Mouse (Mus musculus) spleen, adult 2 months (tissue): Measurements from ENCODE around the gene Nbas. TPM values are rescaled to one million over a fixed set of nuclear protein-coding genes. Genes with fewer than 3 reads are reported as not detected.

Source experiments
- DNase-seq, 2 experiments: peaks; one replicate each; pipeline versions ENCODE4 v3.0.0 to v3.0.0-alpha.2; 2012 to 2021; ENCODE audit warnings: low spot score in 2 of 2, low read depth in 1 of 2
- H3K27ac ChIP-seq: fragments of 200-500 bp; 2 replicates; pipeline ENCODE4 v1.5.1; 2012; ENCODE audit warnings: low read length, inconsistent platforms; ENCODE audit not compliant: insufficient read depth
- H3K27me3 ChIP-seq: fragments of 200-500 bp; 2 replicates; pipeline ENCODE4 v1.6.1; 2012; ENCODE audit warnings: mild to moderate bottlenecking, moderate library complexity, low read length, inconsistent platforms; ENCODE audit not compliant: control insufficient read depth, insufficient read depth
- H3K36me3 ChIP-seq: fragments of 200-500 bp; 2 replicates; pipeline ENCODE4 v1.6.1; 2012; ENCODE audit warnings: mild to moderate bottlenecking, low read length, inconsistent platforms; ENCODE audit not compliant: control insufficient read depth, insufficient read depth
- H3K4me1 ChIP-seq: fragments of 200-500 bp; 2 replicates; pipeline ENCODE4 v1.6.1; 2011; ENCODE audit warnings: inconsistent platforms; ENCODE audit not compliant: control insufficient read depth, insufficient read depth, insufficient read length
- H3K4me3 ChIP-seq: fragments of 200-500 bp; 2 replicates; pipeline ENCODE4 v1.5.1; 2011; ENCODE audit warnings: mild to moderate bottlenecking, inconsistent platforms; ENCODE audit not compliant: insufficient read depth, insufficient read length; ENCODE audit errors: extremely low read depth
- CTCF ChIP-seq: fragments of 200-500 bp; IDR thresholded peaks from 2 replicates; pipeline ENCODE4 v1.5.1; 2011; ENCODE audit warnings: mild to moderate bottlenecking, inconsistent platforms; ENCODE audit not compliant: insufficient read depth, insufficient read length, insufficient replicate concordance; ENCODE audit errors: extremely low read depth
- POLR2A ChIP-seq: fragments of 200-500 bp; IDR thresholded peaks from 2 replicates; pipeline ENCODE4 v1.6.1; 2011; ENCODE audit warnings: low read depth, low read length, inconsistent platforms
- WGBS: fragments of 180-500 bp; shearing (Covaris S2); methylation state at CpG from one replicate; pipeline ENCODE4 v1.1.7; 2018; 5-methylcytosine and 5-hydroxymethylcytosine counted together
- polyA plus RNA-seq: library from polyadenylated mRNA; depleted of rRNA; stranded (reverse); fragments of >200 nt; gene quantifications from 2 replicates; pipeline ENCODE4 v1.2.3, GENCODE M21; 2012; rRNA removed

Gene Nbas
- polyA plus RNA-seq: 7.9 and 9.7 TPM in 2 replicates

DNA sequence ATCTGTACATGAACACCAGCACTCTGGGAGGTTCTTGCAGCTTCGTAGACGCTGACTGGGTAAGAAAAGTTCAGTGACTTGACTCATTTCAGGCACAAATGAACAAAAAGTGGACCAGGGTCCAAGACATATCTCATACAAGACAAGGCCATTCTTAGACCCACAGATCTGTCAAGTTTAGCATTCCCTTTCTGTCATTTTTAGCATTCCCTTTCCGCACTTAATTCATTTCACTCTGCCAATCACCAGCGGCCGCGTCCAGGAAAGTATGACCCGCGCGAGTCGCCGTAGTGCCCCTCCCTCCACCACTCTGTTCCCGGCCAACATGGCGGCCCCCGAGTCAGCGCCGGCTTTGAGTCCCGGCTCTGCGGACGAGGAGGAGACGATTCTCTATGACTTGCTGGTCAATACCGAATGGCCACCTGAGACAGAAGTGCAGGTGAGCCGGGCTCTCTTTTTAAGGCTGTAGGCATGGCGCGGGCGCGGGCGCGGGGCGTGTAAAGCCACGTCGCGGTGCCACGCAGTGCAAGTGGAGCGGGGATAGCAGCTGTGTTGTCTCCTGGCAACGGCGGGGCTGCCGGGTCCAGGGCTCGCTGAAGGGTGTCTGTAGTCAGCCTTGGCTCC is at the start of gene Nbas:
TSS of gene Nbas (plus strand) at position 308 of the 624 bp plus-strand sequence.
- TF ChIP-seq CTCF (no peak), POLR2A (no peak)
- no peak within 1 kb of the TSS for H3K27ac ChIP-seq
- peaks cover 5% of the 10 kb centered on the region; the same call in 1 of the 2 replicates for H3K4me1 ChIP-seq
- peak within 1 kb of the TSS; percentile 96 for H3K4me3 ChIP-seq
- peak in 1 of 2 experiments; percentile 82 for DNase-seq
- H3K36me3 ChIP-seq: no peaks in the 10 kb centered on the region; the same call in 1 of the 2 replicates
- no peaks in the 10 kb centered on the region for H3K27me3 ChIP-seq
- 4% methylated on average over 38 of the region's 38 CpGs for WGBS

DNA sequence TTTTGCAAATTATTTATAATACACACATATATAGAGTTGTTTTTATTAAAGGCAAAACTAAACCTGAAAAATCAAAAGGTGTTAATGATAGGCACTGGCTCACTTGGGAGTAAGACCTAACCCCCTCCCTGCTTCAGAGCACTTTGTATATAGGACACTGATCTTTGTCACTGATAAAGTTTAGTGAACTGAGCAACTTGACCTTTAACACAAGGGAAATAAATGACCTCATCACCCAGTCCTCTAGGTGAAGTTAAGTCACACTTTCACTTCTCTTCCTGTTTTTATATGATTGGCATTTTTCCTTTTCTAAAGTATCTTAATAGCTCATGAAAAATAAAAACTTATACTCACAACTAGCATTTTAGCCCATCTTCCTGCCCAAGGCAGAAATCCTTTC is 26.5 kb upstream of the Nbas start:
- H3K27me3 ChIP-seq: no peaks in the 10 kb centered on the region
- no peak overlapping the region for H3K4me3 ChIP-seq
- H3K36me3 ChIP-seq: peaks cover 23% of the 10 kb centered on the region
- no peak for DNase-seq
- no peak for TF ChIP-seq CTCF
- no peak for TF ChIP-seq POLR2A
- H3K27ac ChIP-seq: no peak overlapping the region
- no peaks in the 10 kb centered on the region for H3K4me1 ChIP-seq

DNA sequence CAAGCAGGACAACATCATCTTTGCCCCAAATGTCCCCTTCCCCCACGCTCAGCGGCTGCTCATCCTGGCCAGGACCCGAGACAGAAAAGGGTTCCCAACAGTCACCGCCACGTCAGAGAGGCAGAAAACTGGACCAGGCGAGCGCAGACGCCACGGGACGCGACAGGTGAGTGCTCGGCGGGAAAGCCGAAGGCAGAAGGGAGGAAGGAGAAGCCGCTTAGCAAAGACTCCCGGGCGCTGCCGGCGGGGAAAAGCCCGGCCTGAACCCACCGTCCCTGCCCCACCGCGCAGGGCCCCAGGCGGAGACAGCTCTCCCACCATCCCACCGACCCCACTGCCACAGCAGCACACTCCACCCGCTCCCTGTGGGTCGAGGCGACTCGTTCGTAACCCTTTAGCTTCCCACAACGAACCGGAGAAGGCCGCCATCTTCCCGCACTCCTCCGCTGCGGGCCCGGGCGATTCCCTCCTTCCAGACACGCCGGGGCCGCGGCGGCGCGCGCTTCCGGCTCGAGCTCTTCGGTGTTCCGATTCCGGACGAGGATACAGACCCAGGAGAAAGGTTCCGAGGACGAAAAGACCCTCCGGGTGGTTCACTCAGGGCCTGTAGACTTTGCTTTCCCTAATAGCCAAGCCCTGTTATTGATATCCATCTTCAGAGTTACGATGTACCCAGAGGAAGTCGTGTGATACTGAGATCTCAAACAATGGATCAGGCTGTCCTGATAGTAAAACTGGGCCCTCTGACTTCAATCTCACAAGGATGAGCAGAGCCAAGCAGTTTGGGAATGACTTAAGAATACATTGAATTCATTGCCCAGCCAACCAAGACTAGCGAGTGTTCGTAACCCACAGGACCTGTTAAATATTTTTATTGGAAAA is 20.0 kb upstream of the Nbas start, which contains the start of gene Ddx1:
TSS of gene Ddx1 (minus strand) at position 523 of the 882 bp plus-strand sequence.
- H3K27ac ChIP-seq: peak within 1 kb of the TSS; percentile 9; the same call in 1 of the 2 replicates
- H3K27me3 ChIP-seq: no peaks in the 10 kb centered on the region
- no peaks in the 10 kb centered on the region for H3K36me3 ChIP-seq
- DNase-seq: peak; percentile 62 to 63
- peak within 1 kb of the TSS; percentile 80 for H3K4me3 ChIP-seq
- 4% methylated on average over 58 of the region's 59 CpGs for WGBS
- TF ChIP-seq CTCF (no peak), POLR2A (no peak)
- H3K4me1 ChIP-seq: no peaks in the 10 kb centered on the region

DNA sequence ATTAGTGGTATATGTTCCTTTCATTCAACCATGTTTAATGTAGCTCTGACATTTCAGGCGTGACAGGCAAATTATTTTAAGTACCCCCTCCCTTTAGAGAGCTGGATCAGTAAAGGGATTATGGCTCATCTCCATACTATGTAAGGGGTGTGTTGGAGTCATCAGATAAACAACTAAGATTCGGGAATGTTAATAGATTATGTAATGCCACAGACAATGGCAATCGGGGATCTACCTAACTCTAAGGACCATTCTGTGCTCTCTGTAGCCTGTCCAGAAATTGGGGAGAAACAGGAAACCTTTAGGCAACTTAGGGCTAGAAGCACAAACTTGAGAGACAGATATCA is 19.4 kb upstream of the Nbas start:
- no peak overlapping the region for H3K4me3 ChIP-seq
- DNase-seq: no peak
- no peaks in the 10 kb centered on the region for H3K4me1 ChIP-seq
- H3K27me3 ChIP-seq: no peaks in the 10 kb centered on the region
- WGBS: 84% methylated on average over 3 of the region's 3 CpGs
- H3K36me3 ChIP-seq: no peaks in the 10 kb centered on the region
- TF ChIP-seq CTCF: no peak
- no peak for TF ChIP-seq POLR2A
- H3K27ac ChIP-seq: no peak overlapping the region

DNA sequence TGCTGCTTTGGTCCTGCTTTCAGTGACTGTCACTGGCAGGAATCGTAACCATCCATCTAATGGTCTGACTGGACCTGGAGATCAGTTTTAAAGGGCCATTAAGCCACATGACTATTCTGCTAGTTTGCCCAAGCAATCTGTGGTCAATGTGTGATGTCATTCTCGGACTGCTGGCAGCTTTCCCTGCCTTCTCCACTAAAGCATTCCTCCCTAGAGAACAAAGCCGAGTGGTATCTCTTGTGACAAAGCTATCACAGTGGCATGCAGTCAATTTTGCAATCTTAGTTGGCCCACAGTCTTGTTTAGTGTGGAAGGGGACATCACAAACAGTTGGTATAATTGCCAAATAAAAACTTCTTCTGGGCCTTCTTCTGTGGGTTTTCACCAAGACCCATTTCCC is 13.9 kb upstream of the Nbas start:
- DNase-seq: no peak
- Histone ChIP-seq H3K36me3 (no peaks in the 10 kb centered on the region), H3K27ac (no peak overlapping the region), H3K27me3 (no peaks in the 10 kb centered on the region), H3K4me3 (no peak overlapping the region), H3K4me1 (no peaks in the 10 kb centered on the region)
- WGBS: 58% methylated on average over 3 of the region's 3 CpGs
- TF ChIP-seq POLR2A (no peak), CTCF (no peak)

DNA sequence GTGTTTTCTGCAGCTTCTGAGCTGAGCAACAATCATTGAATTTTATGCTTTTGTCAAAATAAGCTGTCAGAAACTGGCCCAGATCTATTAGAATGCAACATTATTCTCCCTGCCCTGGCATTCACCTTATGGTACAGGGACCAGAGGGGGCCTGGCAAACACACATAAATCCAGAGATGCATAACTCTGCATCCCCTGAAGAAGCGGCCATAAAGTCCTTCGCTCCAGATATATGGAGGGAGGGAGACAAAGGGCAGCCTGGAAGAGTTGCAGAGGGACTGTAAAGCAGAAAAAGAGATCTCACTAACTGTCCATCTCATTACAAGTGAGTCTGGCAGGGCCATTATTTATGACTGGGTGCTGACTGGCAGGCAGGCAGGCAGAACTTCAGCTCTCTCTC is 13.2 kb upstream of the Nbas start:
- no peak overlapping the region for H3K4me3 ChIP-seq
- no peak for DNase-seq
- TF ChIP-seq POLR2A (no peak), CTCF (no peak)
- WGBS: 92% methylated on average over 2 of the region's 2 CpGs
- H3K27ac ChIP-seq: no peak overlapping the region
- H3K36me3 ChIP-seq: no peaks in the 10 kb centered on the region
- H3K27me3 ChIP-seq: no peaks in the 10 kb centered on the region
- H3K4me1 ChIP-seq: no peaks in the 10 kb centered on the region
